Mouse (Mus musculus): ENCODE data around the gene Bmper. TPM values are rescaled to one million over a fixed set of nuclear protein-coding genes. Genes with fewer than 3 reads are reported as not detected.

Gene Bmper
- polyA plus RNA-seq, 1 experiment from 2014 or later = 4.0 TPM

GRCm38 (mm10) chr9:23251001-23251400 lies 28.1 kb downstream of the Bmper start:
- H3K27ac ChIP-seq (replicated peaks) = no peak overlapping the region
- DNase-seq (ENCODE audit: low spot score) (no peak), ATAC-seq (ENCODE audit: low FRiP score, low TSS enrichment) (no peak)
- no peak overlapping the region for H3K4me3 ChIP-seq (ENCODE audit: low read depth, low read length)
- H3K9ac ChIP-seq (ENCODE audit: low read length) = no peak overlapping the region
- no peaks in the 10 kb centered on the region; the same call in 1 of the 2 replicates for H3K4me1 ChIP-seq (replicated peaks; ENCODE audit: control insufficient read depth, insufficient read depth)
- no peaks in the 10 kb centered on the region for H3K27me3 ChIP-seq (ENCODE audit: control insufficient read depth, insufficient read depth, low read length)
- no peaks in the 10 kb centered on the region for H3K36me3 ChIP-seq (ENCODE audit: control insufficient read depth, insufficient read depth, low read length)
- 72% methylated on average over 6 of the region's 6 CpGs for WGBS
- no peak for TF ChIP-seq EP300 (optimal IDR thresholded peaks at IDR 0.05)
- no peak for TF ChIP-seq CTCF (IDR thresholded peaks at IDR 0.05; ENCODE audit: low read depth)
- H3K4me2 ChIP-seq (replicated peaks; ENCODE audit: low read depth) = no peak overlapping the region
- no peaks in the 10 kb centered on the region for H3K9me3 ChIP-seq (ENCODE audit: control insufficient read depth, low read length)

- Histone ChIP-seq H3K27ac (replicated peaks) (no peak overlapping the region), H3K4me2 (replicated peaks; ENCODE audit: low read depth) (no peak overlapping the region), H3K4me3 (ENCODE audit: low read depth, low read length) (no peak overlapping the region), H3K27me3 (ENCODE audit: control insufficient read depth, insufficient read depth, low read length) (no peaks in the 10 kb centered on the region), H3K9ac (ENCODE audit: low read length) (no peak overlapping the region), H3K9me3 (ENCODE audit: control insufficient read depth, low read length) (no peaks in the 10 kb centered on the region), H3K36me3 (ENCODE audit: control insufficient read depth, insufficient read depth, low read length) (no peaks in the 10 kb centered on the region), H3K4me1 (replicated peaks; ENCODE audit: control insufficient read depth, insufficient read depth) (no peaks in the 10 kb centered on the region; the same call in 1 of the 2 replicates)
- DNase-seq (ENCODE audit: low spot score) = no peak
- ATAC-seq (ENCODE audit: low FRiP score, low TSS enrichment) = no peak
- whole genome bisulfite sequencing = 76% methylated on average over 6 of the region's 6 CpGs
- TF ChIP-seq EP300 (optimal IDR thresholded peaks at IDR 0.05) (no peak), CTCF (IDR thresholded peaks at IDR 0.05; ENCODE audit: low read depth) (no peak)
Observed at GRCm38 (mm10) chr9:23253624-23254023, 30.7 kb downstream of the Bmper start.

GRCm38 (mm10) chr9:23254237-23255214 lies 31.6 kb downstream of the Bmper start:
- Histone ChIP-seq H3K27ac (replicated peaks) (no peak overlapping the region), H3K9me3 (ENCODE audit: control insufficient read depth, low read length) (no peaks in the 10 kb centered on the region), H3K4me2 (replicated peaks; ENCODE audit: low read depth) (peak overlapping the region; percentile 40), H3K27me3 (ENCODE audit: control insufficient read depth, insufficient read depth, low read length) (no peaks in the 10 kb centered on the region), H3K36me3 (ENCODE audit: control insufficient read depth, insufficient read depth, low read length) (no peaks in the 10 kb centered on the region), H3K4me1 (replicated peaks; ENCODE audit: control insufficient read depth, insufficient read depth) (no peaks in the 10 kb centered on the region; the same call in 1 of the 2 replicates), H3K4me3 (ENCODE audit: low read depth, low read length) (no peak overlapping the region), H3K9ac (ENCODE audit: low read length) (no peak overlapping the region)
- no peak for ATAC-seq (ENCODE audit: low FRiP score, low TSS enrichment)
- TF ChIP-seq CTCF (IDR thresholded peaks at IDR 0.05; ENCODE audit: low read depth) (no peak), EP300 (optimal IDR thresholded peaks at IDR 0.05) (no peak)
- 44% methylated on average over 37 of the region's 37 CpGs for WGBS
- DNase-seq (ENCODE audit: low spot score) = no peak

- Histone ChIP-seq H3K36me3 (ENCODE audit: control insufficient read depth, insufficient read depth, low read length) (no peaks in the 10 kb centered on the region), H3K9me3 (ENCODE audit: control insufficient read depth, low read length) (no peaks in the 10 kb centered on the region), H3K27ac (replicated peaks) (no peak overlapping the region), H3K4me1 (replicated peaks; ENCODE audit: control insufficient read depth, insufficient read depth) (no peaks in the 10 kb centered on the region; the same call in 1 of the 2 replicates), H3K9ac (ENCODE audit: low read length) (no peak overlapping the region), H3K4me3 (ENCODE audit: low read depth, low read length) (no peak overlapping the region), H3K4me2 (replicated peaks; ENCODE audit: low read depth) (no peak overlapping the region), H3K27me3 (ENCODE audit: control insufficient read depth, insufficient read depth, low read length) (no peaks in the 10 kb centered on the region)
- no peak for TF ChIP-seq CTCF (IDR thresholded peaks at IDR 0.05; ENCODE audit: low read depth)
- TF ChIP-seq EP300 (optimal IDR thresholded peaks at IDR 0.05) = no peak
- no peak for DNase-seq (ENCODE audit: low spot score)
- no peak for ATAC-seq (ENCODE audit: low FRiP score, low TSS enrichment)
- WGBS = 82% methylated on average over 2 of the region's 2 CpGs
Observed at GRCm38 (mm10) chr9:23255841-23256240, 33.0 kb downstream of the Bmper start.

- Histone ChIP-seq H3K4me1 (replicated peaks; ENCODE audit: control insufficient read depth, insufficient read depth) (no peaks in the 10 kb centered on the region; the same call in 1 of the 2 replicates), H3K36me3 (ENCODE audit: control insufficient read depth, insufficient read depth, low read length) (no peaks in the 10 kb centered on the region), H3K4me3 (ENCODE audit: low read depth, low read length) (no peak overlapping the region), H3K27ac (replicated peaks) (no peak overlapping the region), H3K9me3 (ENCODE audit: control insufficient read depth, low read length) (no peaks in the 10 kb centered on the region), H3K27me3 (ENCODE audit: control insufficient read depth, insufficient read depth, low read length) (no peaks in the 10 kb centered on the region), H3K9ac (ENCODE audit: low read length) (no peak overlapping the region), H3K4me2 (replicated peaks; ENCODE audit: low read depth) (no peak overlapping the region)
- ATAC-seq (ENCODE audit: low FRiP score, low TSS enrichment) (no peak), DNase-seq (ENCODE audit: low spot score) (no peak)
- WGBS = 79% methylated on average over 2 of the region's 2 CpGs
- TF ChIP-seq EP300 (optimal IDR thresholded peaks at IDR 0.05) (no peak), CTCF (IDR thresholded peaks at IDR 0.05; ENCODE audit: low read depth) (no peak)
Observed at GRCm38 (mm10) chr9:23256576-23256975, 33.7 kb downstream of the Bmper start.

- H3K9me3 ChIP-seq (ENCODE audit: control insufficient read depth, low read length) = no peaks in the 10 kb centered on the region
- no peak overlapping the region for H3K9ac ChIP-seq (ENCODE audit: low read length)
- no peak overlapping the region for H3K4me3 ChIP-seq (ENCODE audit: low read depth, low read length)
- H3K27me3 ChIP-seq (ENCODE audit: control insufficient read depth, insufficient read depth, low read length) = no peaks in the 10 kb centered on the region
- no peak overlapping the region for H3K27ac ChIP-seq (replicated peaks)
- no peak overlapping the region for H3K4me2 ChIP-seq (replicated peaks; ENCODE audit: low read depth)
- no peak for TF ChIP-seq CTCF (IDR thresholded peaks at IDR 0.05; ENCODE audit: low read depth)
- TF ChIP-seq EP300 (optimal IDR thresholded peaks at IDR 0.05) = no peak
- ATAC-seq (ENCODE audit: low FRiP score, low TSS enrichment) (no peak), DNase-seq (ENCODE audit: low spot score) (no peak)
- no peaks in the 10 kb centered on the region for H3K36me3 ChIP-seq (ENCODE audit: control insufficient read depth, insufficient read depth, low read length)
- 87% methylated on average over 3 of the region's 3 CpGs for WGBS
- no peaks in the 10 kb centered on the region for H3K4me1 ChIP-seq (replicated peaks; ENCODE audit: control insufficient read depth, insufficient read depth)
Observed at GRCm38 (mm10) chr9:23261834-23262233, 39.0 kb downstream of the Bmper start.

All from stomach, postnatal 0 days (tissue).